Mouse (Mus musculus) duodenum, adult 2 months (tissue): ENCODE results near the gene Apeh. TPM values are rescaled to one million over a fixed set of nuclear protein-coding genes. Genes with fewer than 3 reads are reported as not detected.

Experiments
- polyA plus RNA-seq: library from polyadenylated mRNA; depleted of rRNA; stranded (reverse); fragments of >200 nt; gene quantifications from 2 replicates; pipeline ENCODE4 v1.2.3, GENCODE M21; 2012; ENCODE audit warnings: low replicate concordance; rRNA removed

Apeh gene
- 154 and 221 TPM in 2 replicates for polyA plus RNA-seq

DNA sequence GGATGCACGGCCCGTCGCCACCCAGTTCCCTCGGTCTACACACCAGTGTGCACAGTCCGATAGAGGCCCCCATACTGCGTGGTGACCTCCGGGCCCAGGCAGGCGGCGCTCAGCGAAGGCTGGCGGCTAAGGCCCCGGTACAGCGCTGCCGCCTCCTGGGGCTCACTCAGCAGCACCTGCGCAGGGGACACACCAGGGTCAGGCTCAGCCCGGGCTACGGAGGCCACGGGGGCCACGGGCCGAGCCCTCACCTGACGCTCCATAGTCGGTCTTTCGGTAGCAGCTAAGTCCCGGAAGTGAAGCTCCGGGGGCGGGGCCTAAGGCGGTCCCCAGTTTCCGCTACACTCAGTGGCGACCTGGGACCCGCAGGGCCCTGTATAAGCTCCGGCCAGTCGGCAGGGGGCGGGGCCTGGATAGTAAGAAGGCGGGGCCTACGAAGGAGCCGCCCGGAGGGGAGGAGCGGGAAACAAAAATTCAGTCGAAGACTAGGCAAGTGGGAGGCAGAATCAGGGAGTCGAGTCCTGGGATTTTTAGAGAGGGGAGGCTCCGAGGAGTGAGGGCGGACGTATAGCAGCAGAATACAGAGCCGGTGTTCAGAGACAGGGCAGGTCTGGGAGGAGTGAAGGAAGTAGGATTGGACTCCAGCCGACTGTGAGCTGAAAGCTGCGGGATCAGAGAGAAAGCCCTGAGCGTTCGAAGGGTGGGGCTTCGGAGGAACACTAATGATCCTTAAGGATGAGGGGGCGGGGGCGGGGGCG, at the start of gene Apeh:
Gene Apeh, minus strand, starts transcription at position 423 of the 758 bp plus-strand sequence.

DNA sequence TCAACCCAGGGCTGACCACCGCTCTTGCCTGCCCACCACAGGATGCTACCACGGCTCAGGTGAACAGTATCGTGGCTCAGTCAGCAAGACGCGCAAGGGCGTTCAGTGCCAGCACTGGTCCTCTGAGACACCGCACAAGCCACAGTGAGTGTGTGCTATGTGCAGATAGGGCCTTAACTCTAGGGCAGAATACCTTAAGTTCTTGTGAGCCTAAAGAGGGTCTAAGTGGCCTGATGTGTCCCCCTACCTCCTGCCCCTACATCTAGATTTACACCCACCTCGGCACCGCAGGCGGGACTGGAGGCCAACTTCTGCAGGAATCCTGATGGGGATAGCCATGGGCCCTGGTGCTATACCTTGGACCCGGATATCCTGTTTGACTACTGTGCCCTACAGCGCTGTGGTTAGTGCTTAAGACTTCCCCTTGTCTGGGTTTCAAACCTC, 11.4 kb downstream of the Apeh start, which contains the start of gene Rnf123:
Gene Rnf123, minus strand, starts transcription at position 359 of the 444 bp plus-strand sequence.

DNA sequence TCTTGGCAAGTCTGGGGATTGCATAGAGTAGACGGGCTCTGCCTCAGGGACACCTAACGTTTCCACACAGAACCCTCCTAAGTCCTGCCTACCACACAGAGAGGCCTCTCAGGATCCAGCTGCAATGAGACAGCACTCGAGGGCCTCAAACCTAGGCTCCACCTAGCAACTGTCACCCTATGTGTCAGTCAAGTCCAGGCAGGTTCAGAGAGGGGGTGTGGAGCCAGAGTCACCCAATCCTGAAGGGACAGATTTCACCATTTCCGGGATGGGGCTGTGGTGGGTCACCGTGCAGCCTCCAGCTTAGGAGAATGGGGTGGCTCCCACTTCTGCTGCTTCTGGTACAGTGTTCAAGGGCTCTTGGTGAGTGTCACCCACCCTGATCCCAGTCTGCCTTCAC, 14.2 kb downstream of the Apeh start, which contains the start of gene Mst1:
Gene Mst1, plus strand, starts transcription at position 269 of the 400 bp plus-strand sequence.

DNA sequence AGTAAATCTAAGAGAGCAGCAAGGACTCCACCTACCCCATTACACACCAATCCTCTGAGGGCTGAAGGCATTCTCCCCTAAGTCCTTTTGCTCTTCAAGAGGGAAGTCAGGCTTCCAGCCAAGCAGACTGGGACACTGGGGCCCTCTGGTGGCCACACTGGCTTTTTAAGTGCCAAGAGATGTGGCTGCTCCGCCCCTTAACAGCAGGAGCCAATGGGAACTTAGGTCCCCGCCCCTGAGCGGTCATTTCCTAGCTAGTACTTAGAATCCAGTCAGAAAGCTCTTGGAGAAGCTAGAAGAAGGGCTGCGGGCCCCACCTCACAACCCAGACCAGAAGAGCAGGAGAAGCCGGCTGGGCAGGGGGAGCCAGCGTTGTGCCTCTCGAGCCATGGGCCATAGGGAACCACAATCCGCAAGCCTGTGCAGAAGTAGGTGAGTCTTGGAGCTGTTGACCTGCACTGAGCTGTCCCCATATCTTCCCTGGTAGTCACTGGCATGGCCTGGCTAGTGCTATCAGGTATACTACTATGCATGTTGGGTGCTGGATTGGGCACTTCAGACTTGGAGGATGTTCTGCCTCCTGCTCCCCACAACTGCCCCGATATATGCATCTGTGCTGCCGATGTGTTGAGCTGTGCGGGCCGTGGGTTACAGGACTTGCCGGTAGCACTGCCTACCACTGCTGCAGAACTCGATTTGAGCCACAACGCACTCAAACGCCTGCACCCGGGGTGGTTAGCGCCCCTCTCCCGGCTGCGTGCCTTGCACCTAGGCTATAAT, 41.3 kb downstream of the Apeh start, which contains the start of gene Amigo3:
Gene Amigo3, plus strand, starts transcription at position 275 of the 780 bp plus-strand sequence.

DNA sequence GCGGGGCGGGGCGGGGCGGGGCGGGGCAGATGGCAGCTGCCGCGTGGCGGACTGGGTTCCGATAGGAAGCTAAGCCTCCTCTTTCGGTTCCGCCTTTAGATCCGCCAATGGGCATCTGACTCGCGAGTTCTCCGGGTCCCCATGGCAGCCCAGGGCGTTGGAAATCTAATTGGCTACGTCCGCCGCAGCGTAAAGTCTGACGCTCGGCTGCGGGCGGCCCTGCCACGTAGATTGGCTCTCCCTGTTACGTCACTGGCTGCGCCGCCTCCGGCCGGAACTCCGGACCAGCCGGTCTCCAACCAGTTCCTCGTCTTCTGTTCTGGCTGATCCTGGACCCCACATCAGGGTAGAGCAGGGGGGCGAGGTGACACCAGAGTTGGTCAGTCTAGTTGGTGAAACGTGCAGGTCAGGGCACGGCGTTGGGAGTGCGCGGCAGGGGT, 45.4 kb downstream of the Apeh start, which contains the start of gene Gmppb:
Gene Gmppb, plus strand, starts transcription at position 227 of the 440 bp plus-strand sequence.

Other genes starting within 250 kb of the Apeh start
- gene Rbm6, start 221.4 kb downstream of the Apeh start, polyA plus RNA-seq = 4.0 and 9.6 TPM in 2 replicates
- 76.5 and 135 TPM in 2 replicates for gene Mon1a, start 206.5 kb downstream of the Apeh start, polyA plus RNA-seq
- 51.2 and 56.0 TPM in 2 replicates for gene Mst1r, start 187.7 kb downstream of the Apeh start, polyA plus RNA-seq
- not detected in 2 replicates for gene Actl11, start 166.1 kb downstream of the Apeh start, polyA plus RNA-seq
- not detected in 2 replicates for gene Camkv, start 158.9 kb downstream of the Apeh start, polyA plus RNA-seq
- gene Traip, start 144.5 kb downstream of the Apeh start, polyA plus RNA-seq = 1.8 and 4.1 TPM in 2 replicates
- 66.2 and 118 TPM in 2 replicates for gene Uba7, start 119.1 kb downstream of the Apeh start, polyA plus RNA-seq
- gene Gm20661, start 111.5 kb downstream of the Apeh start, polyA plus RNA-seq = not detected in 2 replicates
- gene Inka1, start 108.7 kb downstream of the Apeh start, polyA plus RNA-seq = 3.2 and 4.2 TPM in 2 replicates
- 0.39 and 1.5 TPM in 2 replicates for gene Cdhr4, start 102.1 kb downstream of the Apeh start, polyA plus RNA-seq
- gene Gm20662, start 98.3 kb downstream of the Apeh start, polyA plus RNA-seq = 0.49 and 0.52 TPM in 2 replicates
- gene Ip6k1, start 92.1 kb downstream of the Apeh start, polyA plus RNA-seq = 74.7 and 154 TPM in 2 replicates
- gene Gmppb, start 45.4 kb downstream of the Apeh start, polyA plus RNA-seq = 33.3 and 55.9 TPM in 2 replicates
- 8.7 and 13.0 TPM in 2 replicates for gene Amigo3, start 41.4 kb downstream of the Apeh start, polyA plus RNA-seq
- 0.20 and 0.81 TPM in 2 replicates for gene Mst1, start 14.2 kb downstream of the Apeh start, polyA plus RNA-seq
- 64.7 and 87.5 TPM in 2 replicates for gene Rnf123, start 11.3 kb downstream of the Apeh start, polyA plus RNA-seq
- gene Bsn, start 95.8 kb upstream of the Apeh start, polyA plus RNA-seq = 1.1 and 2.0 TPM in 2 replicates
- gene Dag1, start 169.4 kb upstream of the Apeh start, polyA plus RNA-seq = 33.9 and 55.4 TPM in 2 replicates
- 2.2 and 4.8 TPM in 2 replicates for gene Nicn1, start 195.8 kb upstream of the Apeh start, polyA plus RNA-seq
- gene Amt, start 202.2 kb upstream of the Apeh start, polyA plus RNA-seq = 0.47 and 2.3 TPM in 2 replicates
- gene Rhoa, start 211.5 kb upstream of the Apeh start, polyA plus RNA-seq = 74.5 and 77.2 TPM in 2 replicates
- gene Tcta, start 211.6 kb upstream of the Apeh start, polyA plus RNA-seq = 24.9 and 34.5 TPM in 2 replicates
- 1,295 and 2,060 TPM in 2 replicates for gene Gpx1, start 244.3 kb upstream of the Apeh start, polyA plus RNA-seq